Mouse (Mus musculus): ENCODE data around the gene Adgrf4. TPM values are rescaled to one million over a fixed set of nuclear protein-coding genes. Genes with fewer than 3 reads are reported as not detected.

The Adgrf4 gene
- polyA plus RNA-seq (2015; fragmentation: Nextera tagmentation; extraction: Ambion mirVana): 0.11 and 0.32 TPM in 2 replicates

- Histone ChIP-seq H3K9me3 (replicated peaks; ENCODE audit: low read length) (no peaks in the 10 kb centered on the region), H3K27me3 (ENCODE audit: insufficient read depth, low read length) (no peaks in the 10 kb centered on the region), H3K36me3 (ENCODE audit: insufficient read depth, low read length) (no peaks in the 10 kb centered on the region), H3K4me1 (replicated peaks; ENCODE audit: insufficient read depth, low read length) (no peaks in the 10 kb centered on the region), H3K9ac (ENCODE audit: low read depth, low read length) (no peak within 1 kb of the TSS), H3K4me3 (replicated peaks; ENCODE audit: low read depth, low read length) (no peak within 1 kb of the TSS), H3K27ac (no peak within 1 kb of the TSS), H3K4me2 (ENCODE audit: low read length) (no peak within 1 kb of the TSS)
- no peak for TF ChIP-seq CTCF (IDR thresholded peaks at IDR 0.05; ENCODE audit: low read depth)
- ATAC-seq (replicated peaks; ENCODE audit: low FRiP score, low read depth): no peak
- DNase-seq (ENCODE audit: low spot score): no peak
- WGBS: 85% methylated on average over 10 of the region's 10 CpGs
Measured at GRCm38 (mm10) chr17:42692136-42692535, at the start of gene Adgrf4. Gene Adgrf4 (minus strand): TSS chr17:42692284.

GRCm38 (mm10) chr17:42741801-42742217, 49.7 kb upstream of the Adgrf4 start, which contains the start of gene Adgrf2:
Gene Adgrf2 (minus strand): TSS chr17:42742179.
- H3K4me3 ChIP-seq (replicated peaks; ENCODE audit: low read depth, low read length): no peak within 1 kb of the TSS
- TF ChIP-seq CTCF (IDR thresholded peaks at IDR 0.05; ENCODE audit: low read depth): no peak
- ATAC-seq (replicated peaks; ENCODE audit: low FRiP score, low read depth) (no peak), DNase-seq (ENCODE audit: low spot score) (peak; percentile 60)
- H3K4me1 ChIP-seq (replicated peaks; ENCODE audit: insufficient read depth, low read length): no peaks in the 10 kb centered on the region
- H3K27me3 ChIP-seq (ENCODE audit: insufficient read depth, low read length): no peaks in the 10 kb centered on the region
- no peak within 1 kb of the TSS for H3K9ac ChIP-seq (ENCODE audit: low read depth, low read length)
- 17% methylated on average over 7 of the region's 7 CpGs for WGBS
- no peaks in the 10 kb centered on the region for H3K36me3 ChIP-seq (ENCODE audit: insufficient read depth, low read length)
- H3K27ac ChIP-seq: no peak within 1 kb of the TSS
- peak within 1 kb of the TSS; percentile 27; the same call in 1 of the 2 replicates for H3K4me2 ChIP-seq (ENCODE audit: low read length)
- no peaks in the 10 kb centered on the region for H3K9me3 ChIP-seq (replicated peaks; ENCODE audit: low read length)

GRCm38 (mm10) chr17:42738794-42739193, 46.7 kb upstream of the Adgrf4 start:
- no peaks in the 10 kb centered on the region for H3K27me3 ChIP-seq (ENCODE audit: insufficient read depth, low read length)
- H3K36me3 ChIP-seq (ENCODE audit: insufficient read depth, low read length): no peaks in the 10 kb centered on the region
- no peaks in the 10 kb centered on the region for H3K4me1 ChIP-seq (replicated peaks; ENCODE audit: insufficient read depth, low read length)
- no peaks in the 10 kb centered on the region for H3K9me3 ChIP-seq (replicated peaks; ENCODE audit: low read length)
- TF ChIP-seq CTCF (IDR thresholded peaks at IDR 0.05; ENCODE audit: low read depth): no peak
- H3K4me2 ChIP-seq (ENCODE audit: low read length): no peak overlapping the region
- H3K9ac ChIP-seq (ENCODE audit: low read depth, low read length): no peak overlapping the region
- no peak overlapping the region for H3K4me3 ChIP-seq (replicated peaks; ENCODE audit: low read depth, low read length)
- H3K27ac ChIP-seq: no peak overlapping the region
- ATAC-seq (replicated peaks; ENCODE audit: low FRiP score, low read depth): no peak
- 85% methylated on average over 6 of the region's 6 CpGs for WGBS
- no peak for DNase-seq (ENCODE audit: low spot score)

GRCm38 (mm10) chr17:42717161-42717560, 25.1 kb upstream of the Adgrf4 start:
- DNase-seq (ENCODE audit: low spot score): no peak
- 55% methylated on average over 3 of the region's 3 CpGs for WGBS
- ATAC-seq (replicated peaks; ENCODE audit: low FRiP score, low read depth): no peak
- Histone ChIP-seq H3K27ac (no peak overlapping the region), H3K9me3 (replicated peaks; ENCODE audit: low read length) (no peaks in the 10 kb centered on the region), H3K36me3 (ENCODE audit: insufficient read depth, low read length) (no peaks in the 10 kb centered on the region), H3K4me2 (ENCODE audit: low read length) (no peak overlapping the region), H3K4me3 (replicated peaks; ENCODE audit: low read depth, low read length) (no peak overlapping the region), H3K4me1 (replicated peaks; ENCODE audit: insufficient read depth, low read length) (no peaks in the 10 kb centered on the region), H3K9ac (ENCODE audit: low read depth, low read length) (no peak overlapping the region), H3K27me3 (ENCODE audit: insufficient read depth, low read length) (no peaks in the 10 kb centered on the region)
- TF ChIP-seq CTCF (IDR thresholded peaks at IDR 0.05; ENCODE audit: low read depth): peak; percentile 51

GRCm38 (mm10) chr17:42714991-42715390, 22.9 kb upstream of the Adgrf4 start:
- Histone ChIP-seq H3K4me2 (ENCODE audit: low read length) (no peak overlapping the region), H3K4me1 (replicated peaks; ENCODE audit: insufficient read depth, low read length) (no peaks in the 10 kb centered on the region), H3K9ac (ENCODE audit: low read depth, low read length) (no peak overlapping the region), H3K36me3 (ENCODE audit: insufficient read depth, low read length) (no peaks in the 10 kb centered on the region), H3K9me3 (replicated peaks; ENCODE audit: low read length) (no peaks in the 10 kb centered on the region), H3K27ac (no peak overlapping the region), H3K4me3 (replicated peaks; ENCODE audit: low read depth, low read length) (no peak overlapping the region), H3K27me3 (ENCODE audit: insufficient read depth, low read length) (no peaks in the 10 kb centered on the region)
- TF ChIP-seq CTCF (IDR thresholded peaks at IDR 0.05; ENCODE audit: low read depth): no peak
- WGBS: 91% methylated on average over 7 of the region's 7 CpGs
- no peak for DNase-seq (ENCODE audit: low spot score)
- no peak for ATAC-seq (replicated peaks; ENCODE audit: low FRiP score, low read depth)

- no peaks in the 10 kb centered on the region for H3K4me1 ChIP-seq (replicated peaks; ENCODE audit: insufficient read depth, low read length)
- no peaks in the 10 kb centered on the region for H3K9me3 ChIP-seq (replicated peaks; ENCODE audit: low read length)
- ATAC-seq (replicated peaks; ENCODE audit: low FRiP score, low read depth): no peak
- H3K27me3 ChIP-seq (ENCODE audit: insufficient read depth, low read length): no peaks in the 10 kb centered on the region
- DNase-seq (ENCODE audit: low spot score): no peak
- no peaks in the 10 kb centered on the region for H3K36me3 ChIP-seq (ENCODE audit: insufficient read depth, low read length)
- H3K9ac ChIP-seq (ENCODE audit: low read depth, low read length): no peak overlapping the region
- 88% methylated on average over 7 of the region's 7 CpGs for WGBS
- H3K4me2 ChIP-seq (ENCODE audit: low read length): no peak overlapping the region
- no peak overlapping the region for H3K27ac ChIP-seq
- no peak for TF ChIP-seq CTCF (IDR thresholded peaks at IDR 0.05; ENCODE audit: low read depth)
- H3K4me3 ChIP-seq (replicated peaks; ENCODE audit: low read depth, low read length): no peak overlapping the region
Measured at GRCm38 (mm10) chr17:42710717-42711116, 18.6 kb upstream of the Adgrf4 start.

GRCm38 (mm10) chr17:42705611-42706010, 13.5 kb upstream of the Adgrf4 start:
- Histone ChIP-seq H3K4me3 (replicated peaks; ENCODE audit: low read depth, low read length) (no peak overlapping the region), H3K4me1 (replicated peaks; ENCODE audit: insufficient read depth, low read length) (no peaks in the 10 kb centered on the region), H3K36me3 (ENCODE audit: insufficient read depth, low read length) (no peaks in the 10 kb centered on the region), H3K9me3 (replicated peaks; ENCODE audit: low read length) (no peaks in the 10 kb centered on the region), H3K27me3 (ENCODE audit: insufficient read depth, low read length) (no peaks in the 10 kb centered on the region), H3K4me2 (ENCODE audit: low read length) (no peak overlapping the region), H3K27ac (no peak overlapping the region), H3K9ac (ENCODE audit: low read depth, low read length) (no peak overlapping the region)
- ATAC-seq (replicated peaks; ENCODE audit: low FRiP score, low read depth) (no peak), DNase-seq (ENCODE audit: low spot score) (no peak)
- TF ChIP-seq CTCF (IDR thresholded peaks at IDR 0.05; ENCODE audit: low read depth): no peak
- WGBS: 79% methylated on average over 4 of the region's 4 CpGs
